Mouse (Mus musculus) effector memory CD4-positive, alpha-beta T cell, adult 7 months (primary cell): ENCODE data around the gene Dhx16. TPM values are rescaled to one million over a fixed set of nuclear protein-coding genes. Genes with fewer than 3 reads are reported as not detected.

Source experiments
- polyA plus RNA-seq: library from polyadenylated mRNA; unstranded; fragments of 100-300 nt; shearing (Covaris generic); gene quantifications from one replicate; pipeline ENCODE4 v1.2.1, GENCODE M21; 2017

Gene Dhx16
- polyA plus RNA-seq: 63.9 TPM

GRCm38 (mm10) chr17:35879245-35880057, at the start of gene Dhx16:
TSS of gene Dhx16 (plus strand) at chr17:35879819.

DNA sequence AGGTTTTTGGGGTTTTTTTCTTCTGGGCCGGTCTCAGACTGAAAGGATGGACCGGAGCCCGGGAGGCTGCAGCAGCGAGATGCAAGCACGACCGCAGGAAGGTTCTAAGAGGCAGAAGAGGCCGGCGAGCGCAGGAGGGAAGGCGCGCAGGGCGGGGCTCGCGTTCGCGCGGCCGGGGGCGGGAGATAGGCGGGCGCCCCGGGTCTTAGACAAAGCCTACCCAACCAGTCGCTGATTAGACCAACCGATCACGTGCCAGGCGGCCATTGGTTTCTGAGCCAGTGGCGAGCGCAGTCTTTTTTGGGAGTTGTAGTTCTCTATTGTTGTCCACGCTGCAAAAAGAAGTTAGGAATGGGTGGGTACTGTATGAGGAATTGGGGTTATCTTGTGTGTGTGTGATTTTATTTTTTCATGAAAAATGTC, 41.5 kb upstream of the Dhx16 start, which contains the start of gene Tubb5:
Tubb5 (minus strand) TSS at position 185 of the 423 bp plus-strand sequence.

DNA sequence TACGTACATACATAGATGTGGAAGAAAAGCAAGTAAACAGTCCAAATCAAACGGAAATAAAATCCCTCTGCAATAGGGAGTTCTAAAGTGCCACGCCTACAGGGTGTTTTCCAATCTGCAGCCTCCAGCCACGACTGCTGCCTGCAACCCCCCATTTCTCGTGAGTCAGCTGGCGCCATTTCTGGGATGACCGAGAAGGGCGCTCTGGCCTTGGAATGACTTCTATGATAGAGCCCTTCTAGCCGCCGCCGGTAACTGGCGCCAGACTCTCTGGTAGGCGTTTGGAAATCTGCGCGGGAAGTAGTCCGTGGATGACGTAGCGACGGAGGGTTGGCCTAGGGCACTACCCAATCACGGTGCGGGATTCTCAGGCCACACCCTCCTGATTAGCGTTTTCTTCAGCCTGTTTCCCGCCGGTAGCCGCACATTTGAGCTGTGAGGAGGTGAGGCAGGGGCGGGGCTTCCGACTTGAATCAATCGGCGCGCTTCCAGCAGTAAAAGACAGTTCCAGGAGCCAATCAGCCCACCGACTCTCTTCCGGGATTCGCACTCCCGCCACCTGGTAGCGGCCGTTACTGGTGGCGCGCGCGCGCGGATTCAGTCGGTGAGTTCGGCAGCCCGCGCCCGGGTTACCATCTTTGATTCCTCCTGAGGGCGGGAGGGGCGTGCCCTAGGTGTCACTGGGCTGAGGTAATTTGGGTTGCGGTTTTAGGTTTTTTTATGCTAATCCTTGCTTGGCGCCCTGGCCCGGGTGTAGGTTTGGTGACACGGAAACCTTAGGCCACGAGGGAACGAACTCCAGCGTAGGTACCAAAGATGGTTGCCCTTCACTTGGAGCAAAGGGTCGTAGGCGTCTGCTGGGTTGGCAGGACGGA, 38.3 kb upstream of the Dhx16 start, which contains the start of gene Mdc1:
Mdc1 (plus strand) TSS at position 440 of the 875 bp plus-strand sequence.

DNA sequence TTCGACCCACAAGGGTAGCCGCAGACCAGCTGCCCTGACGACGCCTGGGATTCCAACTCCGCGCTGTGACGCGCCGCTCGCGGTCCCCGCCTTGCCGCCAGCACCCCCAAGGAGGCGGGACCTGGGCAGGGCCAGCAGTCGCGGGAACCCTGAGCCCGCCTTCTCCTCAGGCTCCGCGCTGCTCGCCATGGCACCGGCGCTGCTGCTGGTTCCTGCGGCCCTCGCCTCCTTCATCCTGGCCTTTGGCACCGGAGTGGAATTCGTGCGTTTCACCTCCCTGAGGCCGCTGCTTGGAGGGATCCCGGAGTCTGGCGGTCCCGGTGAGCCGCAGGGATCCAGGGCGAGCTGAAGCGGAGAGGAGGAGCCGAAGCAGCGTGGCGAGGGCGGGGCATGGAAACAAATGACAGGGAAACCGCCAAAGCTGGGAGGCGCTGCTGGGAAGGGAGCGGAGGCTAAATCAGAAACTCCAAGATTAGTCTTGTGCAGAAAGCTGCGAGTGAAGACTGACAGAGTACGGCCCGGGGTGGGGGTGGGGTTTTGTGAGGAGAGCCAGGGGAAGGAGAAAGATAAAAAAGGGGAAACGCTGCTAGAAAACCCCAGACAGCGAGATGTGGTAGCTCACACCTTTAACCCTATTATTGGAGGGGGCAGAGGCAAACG, 18.3 kb upstream of the Dhx16 start, which contains the start of gene Nrm:
Nrm (plus strand) TSS at position 121 of the 660 bp plus-strand sequence.

DNA sequence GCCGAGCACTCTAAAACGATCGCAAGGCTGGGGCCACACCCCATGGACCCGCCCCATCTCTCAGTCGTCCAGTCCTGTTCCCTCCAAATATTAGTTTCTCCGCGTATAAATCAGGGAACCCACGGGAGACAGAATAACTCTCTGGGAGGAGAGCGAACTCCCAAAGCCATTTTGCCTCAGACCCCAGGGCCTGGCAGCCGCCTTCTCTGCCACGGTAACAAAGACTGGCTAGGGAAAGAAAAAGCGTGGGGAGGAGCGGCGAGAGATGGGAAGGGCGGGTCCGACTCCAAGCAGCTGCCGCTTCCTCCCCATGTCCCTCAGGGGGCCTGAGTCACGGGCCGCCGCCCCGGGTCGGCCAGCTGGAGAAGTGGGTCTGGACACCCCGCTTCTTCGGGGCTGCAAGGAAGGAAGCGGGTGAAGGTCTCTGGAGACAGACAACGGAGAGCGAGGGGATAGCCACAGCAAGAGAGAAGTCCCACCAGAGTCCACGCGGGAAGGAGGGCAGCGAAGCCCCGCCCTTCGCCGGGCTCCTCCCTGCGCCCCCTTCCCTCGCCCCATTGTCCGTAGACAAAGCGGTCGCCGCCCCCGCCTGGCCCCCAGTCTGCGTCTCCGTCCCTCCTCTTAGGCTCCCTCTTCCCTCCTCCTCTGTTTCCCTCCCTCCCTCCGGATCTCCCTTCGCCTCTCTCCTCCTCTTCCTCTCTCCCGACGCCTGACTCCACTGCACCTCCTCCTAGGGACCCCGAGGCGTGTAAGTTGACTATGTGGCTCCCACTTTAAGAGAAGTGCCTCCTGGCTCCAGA, 13.9 kb upstream of the Dhx16 start, which contains the start of gene Ppp1r18:
Ppp1r18 (plus strand) TSS at position 113 of the 800 bp plus-strand sequence.

DNA sequence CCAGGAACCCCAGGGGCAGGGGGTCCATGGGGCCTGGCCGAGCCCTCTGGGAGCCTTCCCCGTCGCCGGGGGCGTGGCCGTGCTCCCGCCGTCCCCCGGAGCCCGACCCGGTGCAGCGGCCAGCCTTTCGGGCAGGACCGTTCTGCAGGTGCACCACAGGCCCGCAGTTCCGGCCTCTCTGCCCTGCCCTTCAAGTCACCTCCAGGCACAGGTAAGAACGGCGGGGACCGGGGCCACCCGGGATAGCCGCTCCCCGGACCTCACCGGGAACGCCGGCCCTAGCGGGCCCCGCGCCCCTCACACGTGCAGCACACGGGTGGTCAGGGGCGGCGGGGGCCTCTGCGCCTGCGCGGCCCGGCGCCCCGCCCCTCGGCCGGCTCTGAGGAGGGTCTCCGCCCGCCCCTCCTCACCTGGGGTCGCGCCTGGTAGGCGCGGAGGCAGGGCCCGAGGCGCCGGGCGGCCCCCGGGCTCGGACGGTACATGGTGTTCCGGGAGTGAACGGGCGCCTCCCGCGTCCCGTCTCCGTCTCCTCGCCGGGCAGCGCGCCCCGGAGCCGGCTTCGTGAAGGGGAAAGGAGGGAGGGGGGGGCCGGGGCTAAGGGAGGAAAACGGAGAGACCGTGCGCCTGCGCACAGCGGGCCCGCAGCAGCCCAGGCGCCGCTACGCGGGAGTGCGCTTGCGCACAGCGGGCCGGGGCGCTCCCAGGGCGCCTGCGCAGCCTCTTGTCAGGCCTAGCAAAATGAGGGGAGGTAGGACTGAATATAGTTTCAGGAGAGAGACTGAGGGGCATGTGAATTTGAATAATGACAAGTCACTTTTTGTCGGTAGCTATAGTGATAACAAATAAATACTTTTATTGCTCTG, 17.4 kb downstream of the Dhx16 start, which contains the start of gene 2310061I04Rik:
2310061I04Rik (minus strand) TSS at position 651 of the 863 bp plus-strand sequence.

GRCm38 (mm10) chr17:35909919-35910369, 30.3 kb downstream of the Dhx16 start, which contains the start of gene Atat1:
TSS of gene Atat1 (minus strand) at chr17:35910075.

GRCm38 (mm10) chr17:35916297-35917142, 36.9 kb downstream of the Dhx16 start, which contains the start of the genes Mrps18b and Ppp1r10:
TSS of gene Mrps18b (minus strand) at chr17:35916389.
TSS of gene Ppp1r10 (plus strand) at chr17:35916434.

Other genes with a start within 250 kb of the Dhx16 start
- 0.48 TPM for gene Mucl3, start 236.1 kb upstream of the Dhx16 start, polyA plus RNA-seq
- gene Vars2, start 212.2 kb upstream of the Dhx16 start, polyA plus RNA-seq: 11.9 TPM
- gene Gtf2h4, start 206.1 kb upstream of the Dhx16 start, polyA plus RNA-seq: 18.6 TPM
- 10.4 TPM for gene Ddr1, start 175.2 kb upstream of the Dhx16 start, polyA plus RNA-seq
- 50.6 TPM for gene Ier3, start 58.1 kb upstream of the Dhx16 start, polyA plus RNA-seq
- gene Flot1, start 56.6 kb upstream of the Dhx16 start, polyA plus RNA-seq: 65.4 TPM
- 65.8 TPM for gene Tubb5, start 41.5 kb upstream of the Dhx16 start, polyA plus RNA-seq
- 9.3 TPM for gene Mdc1, start 38.3 kb upstream of the Dhx16 start, polyA plus RNA-seq
- gene Nrm, start 18.5 kb upstream of the Dhx16 start, polyA plus RNA-seq: 33.0 TPM
- 388 TPM for gene Ppp1r18, start 14.2 kb upstream of the Dhx16 start, polyA plus RNA-seq
- 37.3 TPM for gene 2310061I04Rik, start 17.6 kb downstream of the Dhx16 start, polyA plus RNA-seq
- 6.7 TPM for gene Atat1, start 30.3 kb downstream of the Dhx16 start, polyA plus RNA-seq
- 96.6 TPM for gene Mrps18b, start 36.6 kb downstream of the Dhx16 start, polyA plus RNA-seq
- 52.3 TPM for gene Ppp1r10, start 36.6 kb downstream of the Dhx16 start, polyA plus RNA-seq
- gene Abcf1, start 89.9 kb downstream of the Dhx16 start, polyA plus RNA-seq: 138 TPM
- 69.5 TPM for gene Gnl1, start 100.0 kb downstream of the Dhx16 start, polyA plus RNA-seq
- 27.8 TPM for gene Prr3, start 100.4 kb downstream of the Dhx16 start, polyA plus RNA-seq
- gene H2-T24, start 140.7 kb downstream of the Dhx16 start, polyA plus RNA-seq: 7.9 TPM
- 468 TPM for gene H2-T23, start 153.0 kb downstream of the Dhx16 start, polyA plus RNA-seq
- gene H2-T22, start 162.9 kb downstream of the Dhx16 start, polyA plus RNA-seq: 180 TPM
- 0.69 TPM for gene Gm6034, start 163.1 kb downstream of the Dhx16 start, polyA plus RNA-seq
- gene Gm11127, start 178.6 kb downstream of the Dhx16 start, polyA plus RNA-seq: not detected
- gene Gm19684, start 241.9 kb downstream of the Dhx16 start, polyA plus RNA-seq: 1.3 TPM
- gene Gm7030, start 249.6 kb downstream of the Dhx16 start, polyA plus RNA-seq: not detected